Mouse (Mus musculus) myocyte (in vitro differentiated cells): ENCODE data around the gene 1700008O03Rik.

Source experiments
- CEBPB ChIP-seq: IDR thresholded peaks from 2 replicates; pipeline ENCODE4 v1.6.1; 2011; ENCODE audit warnings: mild to moderate bottlenecking, moderate library complexity; ENCODE audit not compliant: poor library complexity, insufficient read depth, severe bottlenecking
- E2F4 ChIP-seq: IDR thresholded peaks from one replicate; pipeline ENCODE4 v1.6.1; 2011; ENCODE audit warnings: mild to moderate bottlenecking, control low read depth, moderate library complexity; ENCODE audit not compliant: insufficient read depth
- MYOD1 ChIP-seq, 3 experiments: IDR thresholded peaks; one replicate each; pipeline ENCODE4 v1.6.1; 2011; ENCODE audit warnings: control low read depth in 2 of 3, low read depth in 2 of 3, mild to moderate bottlenecking in 2 of 3, moderate library complexity in 1 of 3; ENCODE audit not compliant: insufficient read length in 2 of 3, control insufficient read depth in 1 of 3
- POLR2A ChIP-seq: IDR thresholded peaks from one replicate; pipeline ENCODE4 v1.6.1; 2011; ENCODE audit warnings: low read depth, mild to moderate bottlenecking, control low read depth, moderate library complexity; ENCODE audit not compliant: insufficient read length
- REST ChIP-seq: IDR thresholded peaks from one replicate; pipeline ENCODE4 v1.6.1; 2011; ENCODE audit warnings: mild to moderate bottlenecking, control low read depth, moderate library complexity; ENCODE audit not compliant: insufficient read depth, insufficient read length
- TCF12 ChIP-seq: IDR thresholded peaks from one replicate; pipeline ENCODE4 v1.6.1; 2011; ENCODE audit warnings: mild to moderate bottlenecking, control low read depth; ENCODE audit not compliant: poor library complexity, insufficient read depth, severe bottlenecking

DNA sequence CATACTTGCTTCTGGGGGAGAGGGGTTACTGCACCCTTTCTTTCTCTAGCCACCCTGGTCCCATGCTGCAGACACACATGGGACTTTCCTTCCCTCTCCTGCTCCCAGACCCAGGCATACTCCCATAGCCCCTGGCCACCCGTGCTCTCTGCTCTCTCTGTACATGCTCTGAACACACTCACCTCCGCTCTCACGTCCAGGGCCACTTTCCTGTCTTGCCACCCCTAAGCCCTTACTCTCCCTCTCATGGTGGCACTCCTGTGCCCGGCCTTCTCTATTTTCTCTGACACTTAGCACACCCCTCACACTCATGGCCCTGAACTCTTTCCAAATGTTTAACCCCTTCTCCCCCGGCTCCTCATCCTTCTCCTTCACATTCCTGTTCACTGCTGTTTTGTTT, 27.6 kb downstream of the 1700008O03Rik start:
- TF ChIP-seq POLR2A = no peak
- TF ChIP-seq CEBPB = no peak
- TF ChIP-seq TCF12 = no peak
- TF ChIP-seq E2F4 = no peak
- no peak for TF ChIP-seq MYOD1 (IDR thresholded peaks at IDR 0.05; ENCODE audit: control insufficient read depth in 1 of 3, insufficient read length in 2 of 3, low read depth in 2 of 3)
- TF ChIP-seq REST = no peak
